ENCODE assay signal across 15 mouse cellular contexts in the genomic region with DNA sequence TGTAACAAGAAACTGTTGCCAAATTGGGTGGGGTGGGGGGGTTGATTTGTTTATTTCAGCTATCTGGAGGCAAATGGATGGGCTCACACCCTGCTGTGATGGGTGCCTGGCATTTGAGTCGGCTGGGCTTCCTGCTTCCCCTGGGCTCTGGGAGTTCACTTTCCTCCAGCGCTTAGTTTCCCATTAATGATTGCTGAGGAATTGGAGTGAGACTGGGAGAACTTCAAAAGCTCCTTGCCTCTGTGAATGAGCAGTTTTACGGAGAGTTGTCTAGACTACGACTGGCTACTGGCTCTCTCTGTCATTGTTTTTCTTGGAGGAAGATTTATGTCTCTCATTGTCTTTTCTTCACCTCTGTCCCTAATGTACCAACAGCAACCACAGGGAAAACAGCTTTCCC. TPM values are rescaled to one million over a fixed set of nuclear protein-coding genes. Genes with fewer than 3 reads are reported as not detected.
A peak's percentile ranks its signal among the peaks of the same experiment; 100 is the strongest.
DNase-seq lines count a peak whose midpoint lies in the region; ATAC-seq and TF ChIP-seq lines count a peak whose summit lies in the region.
"Had no signal": no experiment of that assay in that cellular context is flagged by ENCODE, and none has a peak within 500 bp of the region (broad histone marks: within the 10 kb centered on the region; RNA-seq: fewer than 3 reads in every experiment).

No protein-coding gene starts in this region.

- no peak for ATAC-seq in embryonic facial prominence, embryonic 14.5 days (ENCODE audit: low read depth)
- no peak for ATAC-seq in lung, embryonic 15.5 days (ENCODE audit: borderline replicate concordance, extremely low read depth, low FRiP score, low TSS enrichment)
- peak; percentile 70 for ATAC-seq in kidney, embryonic 14.5 days (ENCODE audit: low FRiP score, low TSS enrichment)
- no peak for ATAC-seq in neural tube, embryonic 13.5 days (ENCODE audit: low read depth)

- TF ChIP-seq CTCF in lung, adult 2 months (IDR thresholded peaks at IDR 0.05; ENCODE audit: insufficient read depth, low read length): no peak
- no peak for TF ChIP-seq CTCF in thymus, adult 2 months (IDR thresholded peaks at IDR 0.05; ENCODE audit: borderline replicate concordance, control insufficient read depth, extremely low read depth, insufficient read depth, low read length, poor library complexity)

- WGBS in embryonic facial prominence, embryonic 14.5 days: 9% methylated on average over 4 of the region's 4 CpGs
- 23% methylated on average over 4 of the region's 4 CpGs for WGBS in embryonic facial prominence, embryonic 10.5 days
- 1% methylated on average over 4 of the region's 4 CpGs for WGBS in lung, embryonic 15.5 days
- WGBS in lung, adult 2 months: 15% methylated on average over 4 of the region's 4 CpGs
- WGBS in kidney, embryonic 14.5 days: 2% methylated on average over 4 of the region's 4 CpGs
- 3% methylated on average over 4 of the region's 4 CpGs for WGBS in neural tube, embryonic 13.5 days
- whole genome bisulfite sequencing in thymus, adult 2 months: 64% methylated on average over 4 of the region's 4 CpGs

- no peaks in the 10 kb centered on the region for H3K9me3 ChIP-seq in embryonic facial prominence, embryonic 14.5 days (ENCODE audit: control insufficient read depth, low read length)
- no peaks in the 10 kb centered on the region for H3K9me3 ChIP-seq in embryonic facial prominence, embryonic 10.5 days
- H3K9me3 ChIP-seq in lung, embryonic 15.5 days: no peaks in the 10 kb centered on the region
- no peaks in the 10 kb centered on the region for H3K9me3 ChIP-seq in kidney, embryonic 14.5 days (ENCODE audit: control insufficient read depth, low read length)
- no peaks in the 10 kb centered on the region for H3K9me3 ChIP-seq in neural tube, embryonic 13.5 days
- H3K9me3 ChIP-seq: hindbrain, embryonic 15.5 days; liver, embryonic 13.5 days had no signal

- no peaks in the 10 kb centered on the region for H3K27me3 ChIP-seq in embryonic facial prominence, embryonic 14.5 days (replicated peaks; ENCODE audit: control insufficient read depth, insufficient read depth, low read length)
- no peaks in the 10 kb centered on the region for H3K27me3 ChIP-seq in embryonic facial prominence, embryonic 10.5 days (replicated peaks; ENCODE audit: low read depth, poor library complexity, severe bottlenecking)
- H3K27me3 ChIP-seq in lung, embryonic 15.5 days: no peaks in the 10 kb centered on the region
- no peaks in the 10 kb centered on the region for H3K27me3 ChIP-seq in kidney, embryonic 14.5 days (ENCODE audit: control insufficient read depth, insufficient read depth, low read length)
- H3K27me3 ChIP-seq in neural tube, embryonic 13.5 days: no peaks in the 10 kb centered on the region
- H3K27me3 ChIP-seq in thymus, adult 2 months (ENCODE audit: control insufficient read depth, insufficient read depth, low read length): no peaks in the 10 kb centered on the region
- H3K27me3 ChIP-seq: hindbrain, embryonic 15.5 days; liver, embryonic 13.5 days had no signal

- no peak overlapping the region for H3K27ac ChIP-seq in embryonic facial prominence, embryonic 14.5 days (replicated peaks; ENCODE audit: low read depth, low read length)
- no peak overlapping the region for H3K27ac ChIP-seq in embryonic facial prominence, embryonic 10.5 days (replicated peaks)
- H3K27ac ChIP-seq in lung, embryonic 15.5 days: peak overlapping the region; percentile 72
- peak overlapping the region; percentile 65; the same call in 1 of the 2 replicates for H3K27ac ChIP-seq in kidney, embryonic 14.5 days (ENCODE audit: low read depth, low read length)
- 0 out of 2 replicates have a peak overlapping the region, but pooled peaks have one; percentile 13 for H3K27ac ChIP-seq in neural tube, embryonic 13.5 days (replicated peaks)
- H3K27ac ChIP-seq in thymus, adult 2 months (ENCODE audit: control insufficient read depth, insufficient read depth, low read length): no peak overlapping the region
- H3K27ac ChIP-seq: hindbrain, embryonic 15.5 days; liver, embryonic 13.5 days had no signal

- no peak overlapping the region for H3K4me2 ChIP-seq in embryonic facial prominence, embryonic 14.5 days (ENCODE audit: low read depth, low read length)
- peak overlapping the region; percentile 7; the same call in 1 of the 2 replicates for H3K4me2 ChIP-seq in lung, embryonic 15.5 days
- H3K4me2 ChIP-seq in kidney, embryonic 14.5 days (replicated peaks; ENCODE audit: low read depth, low read length): peak overlapping the region; percentile 2; the same call in 1 of the 2 replicates
- no peak overlapping the region for H3K4me2 ChIP-seq in neural tube, embryonic 13.5 days
- H3K4me2 ChIP-seq: hindbrain, embryonic 15.5 days; liver, embryonic 13.5 days had no signal

- intact Hi-C loops in left cerebral cortex, postnatal 36 days (cut with DNase I): no loop called here

- H3K9ac ChIP-seq in embryonic facial prominence, embryonic 14.5 days (ENCODE audit: low read depth, low read length): no peak overlapping the region
- H3K9ac ChIP-seq in lung, embryonic 15.5 days: no peak overlapping the region
- H3K9ac ChIP-seq in kidney, embryonic 14.5 days (ENCODE audit: low read depth, low read length): no peak overlapping the region
- H3K9ac ChIP-seq in neural tube, embryonic 13.5 days: no peak overlapping the region
- H3K9ac ChIP-seq: hindbrain, embryonic 15.5 days; liver, embryonic 13.5 days had no signal

- peak; percentile 6 for DNase-seq in embryonic facial prominence, embryonic 14.5 days (ENCODE audit: low spot score)
- DNase-seq in embryonic facial prominence, embryonic 10.5 days (ENCODE audit: low spot score): no peak
- no peak for DNase-seq in lung, adult 2 months
- DNase-seq in thymus, adult 2 months: no peak
- no peak for DNase-seq in left cerebral cortex, postnatal 36 days (ENCODE audit: low spot score in 2 of 2)
- DNase-seq: adrenal gland, postnatal 14 days; cerebellum, adult 11 months; liver, embryonic 13.5 days; right cerebral cortex, adult 18-20 months; thymus, postnatal 36 days had no signal

- H3K4me1 ChIP-seq in embryonic facial prominence, embryonic 14.5 days (ENCODE audit: control insufficient read depth, insufficient read depth, low read length): peaks cover 11% of the 10 kb centered on the region
- peaks cover 17% of the 10 kb centered on the region for H3K4me1 ChIP-seq in embryonic facial prominence, embryonic 10.5 days
- peaks cover 37% of the 10 kb centered on the region for H3K4me1 ChIP-seq in lung, embryonic 15.5 days
- H3K4me1 ChIP-seq in lung, adult 2 months (ENCODE audit: control insufficient read depth, insufficient read depth, low read length): peaks cover 4% of the 10 kb centered on the region; the same call in 1 of the 2 replicates
- peaks cover 24% of the 10 kb centered on the region for H3K4me1 ChIP-seq in kidney, embryonic 14.5 days (ENCODE audit: control insufficient read depth, insufficient read depth, low read length)
- peaks cover 22% of the 10 kb centered on the region for H3K4me1 ChIP-seq in neural tube, embryonic 13.5 days (replicated peaks)
- peaks cover 4% of the 10 kb centered on the region for H3K4me1 ChIP-seq in thymus, adult 2 months (replicated peaks; ENCODE audit: control insufficient read depth, insufficient read depth, low read length)

- H3K36me3 ChIP-seq in embryonic facial prominence, embryonic 14.5 days (ENCODE audit: control insufficient read depth, insufficient read depth, low read length): no peaks in the 10 kb centered on the region
- H3K36me3 ChIP-seq in embryonic facial prominence, embryonic 10.5 days (replicated peaks): no peaks in the 10 kb centered on the region
- H3K36me3 ChIP-seq in lung, embryonic 15.5 days: no peaks in the 10 kb centered on the region
- no peaks in the 10 kb centered on the region for H3K36me3 ChIP-seq in kidney, embryonic 14.5 days (ENCODE audit: control insufficient read depth, insufficient read depth, low read length)
- H3K36me3 ChIP-seq in neural tube, embryonic 13.5 days: no peaks in the 10 kb centered on the region
- H3K36me3 ChIP-seq in thymus, adult 2 months (ENCODE audit: control insufficient read depth, insufficient read depth, low read length): no peaks in the 10 kb centered on the region
- H3K36me3 ChIP-seq: hindbrain, embryonic 15.5 days; liver, embryonic 13.5 days had no signal

- no peak overlapping the region for H3K4me3 ChIP-seq in embryonic facial prominence, embryonic 14.5 days (ENCODE audit: low read depth, low read length)
- H3K4me3 ChIP-seq in embryonic facial prominence, embryonic 10.5 days: no peak overlapping the region
- no peak overlapping the region for H3K4me3 ChIP-seq in lung, embryonic 15.5 days
- no peak overlapping the region for H3K4me3 ChIP-seq in lung, adult 2 months (replicated peaks; ENCODE audit: extremely low read depth, low read depth, low read length)
- no peak overlapping the region for H3K4me3 ChIP-seq in kidney, embryonic 14.5 days (ENCODE audit: low read length)
- H3K4me3 ChIP-seq in neural tube, embryonic 13.5 days: no peak overlapping the region
- H3K4me3 ChIP-seq in thymus, adult 2 months (ENCODE audit: control insufficient read depth, insufficient read depth, low read length): no peak overlapping the region
- H3K4me3 ChIP-seq: erythroblast, embryonic 14.5 days; hindbrain, embryonic 15.5 days; liver, embryonic 13.5 days had no signal

- TF ChIP-seq POLR2A in lung, adult 2 months (IDR thresholded peaks at IDR 0.05; ENCODE audit: borderline replicate concordance, extremely low read depth, low read depth, low read length): no peak
- no peak for TF ChIP-seq POLR2A in thymus, adult 2 months (IDR thresholded peaks at IDR 0.05; ENCODE audit: control insufficient read depth, extremely low read depth, insufficient read depth, low read length, poor library complexity)

RNA-seq across cellular contexts. Expression of gene Spata13, which starts 36.2 kb away (rescaled TPM):
- polyA plus RNA-seq in embryonic facial prominence, embryonic 14.5 days (2014; fragmentation: Nextera tagmentation; extraction: Ambion mirVana): 14.7 and 16.9 TPM in 2 replicates
- 28.2 and 39.6 TPM in 2 replicates for polyA plus RNA-seq in embryonic facial prominence, embryonic 10.5 days (2016; fragmentation: Nextera tagmentation; extraction: Ambion mirVana)
- polyA plus RNA-seq in lung, embryonic 15.5 days (2015; fragmentation: Nextera tagmentation; extraction: Ambion mirVana): 16.1 and 18.1 TPM in 2 replicates
- 20.3 and 20.8 TPM in 2 replicates for polyA plus RNA-seq in lung, adult 2 months (2012; rRNA removed)
- polyA plus RNA-seq in kidney, embryonic 14.5 days (2014; fragmentation: Nextera tagmentation; extraction: Ambion mirVana): 54.1 and 65.7 TPM in 2 replicates
- 22.2 and 25.6 TPM in 2 replicates for polyA plus RNA-seq in neural tube, embryonic 13.5 days (2015; fragmentation: Nextera tagmentation; extraction: Ambion mirVana)
- 80.6 and 99.6 TPM in 2 replicates for polyA plus RNA-seq in thymus, adult 2 months (2012; rRNA removed)
- total RNA-seq in left cerebral cortex, postnatal 36 days (2021): 10 to 100 TPM; 10.4 to 20.6 TPM

Comparison
In these comparisons a context has a peak if more than half of its experiments do, and no peak if none do; other contexts are left out.
1. H3K27ac ChIP-seq: peak in lung, embryonic 15.5 days (single experiment), kidney, embryonic 14.5 days (single experiment) and neural tube, embryonic 13.5 days (single experiment); none in embryonic facial prominence, embryonic 14.5 days (single experiment), embryonic facial prominence, embryonic 10.5 days (single experiment) and thymus, adult 2 months (single experiment).
2. H3K4me2 ChIP-seq: peak in lung, embryonic 15.5 days (single experiment) and kidney, embryonic 14.5 days (single experiment); none in embryonic facial prominence, embryonic 14.5 days (single experiment) and neural tube, embryonic 13.5 days (single experiment).